Mouse (Mus musculus) embryonic facial prominence, embryonic 11.5 days (tissue): ENCODE results near the gene Fam131a. TPM values are rescaled to one million over a fixed set of nuclear protein-coding genes. Genes with fewer than 3 reads are reported as not detected.

Experiments used
- ATAC-seq: fragments of 200-750 bp; cut with Nextera tagmentation; replicated peaks from 2 replicates; pipeline ENCODE4 v1.8.0; 2017; ENCODE audit warnings: low read depth; ENCODE audit not compliant: insufficient number of reproducible peaks, low FRiP score, low TSS enrichment
- DNase-seq: peaks from one replicate; pipeline ENCODE4 v3.0.0-alpha.2; 2015; ENCODE audit warnings: low spot score
- H3K27ac ChIP-seq: fragments of 300-500 bp; sonication (generic); replicated peaks from 2 replicates; pipeline ENCODE4 v1.5.1; 2014; ENCODE audit warnings: mild to moderate bottlenecking, low read depth, low read length, control low read depth
- H3K27me3 ChIP-seq: fragments of 300-500 bp; sonication (generic); 2 replicates; pipeline ENCODE4 v1.6.1; 2014; ENCODE audit warnings: mild to moderate bottlenecking, low read length, moderate library complexity, mixed read lengths; ENCODE audit not compliant: control insufficient read depth, insufficient read depth
- H3K36me3 ChIP-seq: fragments of 300-500 bp; sonication (generic); replicated peaks from 2 replicates; pipeline ENCODE4 v1.6.1; 2014; ENCODE audit warnings: low read depth, mild to moderate bottlenecking, low read length, moderate library complexity, mixed read lengths; ENCODE audit not compliant: control insufficient read depth, insufficient read depth
- H3K4me1 ChIP-seq: fragments of 300-500 bp; sonication (generic); 2 replicates; pipeline ENCODE4 v1.6.1; 2014; ENCODE audit warnings: low read length, mixed read lengths; ENCODE audit not compliant: control insufficient read depth, insufficient read depth
- H3K4me2 ChIP-seq: fragments of 300-500 bp; sonication (generic); 2 replicates; pipeline ENCODE4 v1.6.1; 2014; ENCODE audit warnings: low read depth, mild to moderate bottlenecking, control low read depth, low read length, moderate library complexity
- H3K4me3 ChIP-seq: fragments of 300-500 bp; sonication (generic); 2 replicates; pipeline ENCODE4 v1.5.1; 2014; ENCODE audit warnings: low read depth, low read length, control low read depth
- H3K9ac ChIP-seq: fragments of 300-500 bp; sonication (generic); replicated peaks from 2 replicates; pipeline ENCODE4 v1.6.1; 2014; ENCODE audit warnings: mild to moderate bottlenecking, control low read depth, low read length
- H3K9me3 ChIP-seq: fragments of 300-500 bp; sonication (generic); replicated peaks from 2 replicates; pipeline ENCODE4 v1.6.1; 2016; ENCODE audit warnings: mild to moderate bottlenecking, low read length, inconsistent platforms, mixed read lengths; ENCODE audit not compliant: control insufficient read depth
- WGBS: fragments of 180-500 bp; shearing (Covaris S2); extraction: QIAGEN DNeasy Blood & Tissue Kit; methylation state at CpG from one replicate; pipeline ENCODE4 v1.1.7; 2014; 5-methylcytosine and 5-hydroxymethylcytosine counted together
- polyA plus RNA-seq: library from polyadenylated mRNA; unstranded; fragments of >200 nt; fragmentation: Nextera tagmentation; extraction: Ambion mirVana; gene quantifications from 2 replicates; pipeline ENCODE4 v1.2.1, GENCODE M21; 2014

The Fam131a gene
- polyA plus RNA-seq, 1 experiment from 2014 or later, result 4.4 TPM

DNA sequence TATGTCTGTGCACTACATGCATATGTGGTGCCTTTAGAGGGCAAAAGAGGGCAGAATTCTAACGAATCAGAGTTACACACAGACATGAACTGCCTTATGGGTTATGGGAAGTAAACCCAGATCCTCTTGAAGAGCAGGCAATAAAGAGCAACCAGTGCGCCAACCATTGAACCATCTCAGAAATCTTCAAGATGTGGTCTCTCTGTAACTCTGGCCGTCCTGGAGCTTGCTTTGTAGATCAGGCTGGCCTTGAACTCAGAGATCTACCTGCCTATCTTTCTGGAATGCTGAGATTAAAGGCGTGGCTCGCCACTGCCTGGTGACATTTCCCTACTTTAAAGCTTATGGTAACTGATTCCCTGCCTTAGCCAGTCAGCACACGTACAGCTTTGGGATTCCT lies 21.2 kb upstream of the Fam131a start:
- Histone ChIP-seq H3K4me1 (peaks cover 7% of the 10 kb centered on the region), H3K27me3 (no peaks in the 10 kb centered on the region), H3K36me3 (peaks cover 9% of the 10 kb centered on the region), H3K9ac (no peak overlapping the region; the same call in 1 of the 2 replicates), H3K4me2 (peak overlapping the region; percentile 51), H3K4me3 (peak overlapping the region; percentile 80), H3K9me3 (no peaks in the 10 kb centered on the region), H3K27ac (no peak overlapping the region)
- 26% methylated on average over 6 of the region's 6 CpGs for WGBS
- DNase-seq (no peak), ATAC-seq (no peak)

DNA sequence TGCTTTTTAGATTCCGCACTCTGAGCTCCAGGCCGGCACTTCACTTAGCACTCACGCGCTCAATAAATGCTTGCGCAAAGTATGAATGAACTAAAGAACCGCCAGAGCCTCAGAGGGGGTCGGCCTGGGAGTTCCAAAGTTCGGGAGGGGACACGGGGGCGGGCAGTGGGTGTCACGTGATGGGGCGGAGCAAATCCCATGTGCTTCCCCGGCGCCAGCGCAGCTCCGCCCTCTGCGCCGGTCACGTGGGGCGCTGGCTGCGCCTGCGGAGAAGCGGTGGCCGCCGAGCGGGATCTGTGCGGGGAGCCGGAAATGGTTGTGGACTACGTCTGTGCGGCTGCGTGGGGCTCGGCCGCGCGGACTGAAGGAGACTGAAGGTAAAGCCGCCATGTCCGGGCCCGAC lies 20.5 kb upstream of the Fam131a start:
- peaks cover 7% of the 10 kb centered on the region for H3K4me1 ChIP-seq
- H3K27me3 ChIP-seq, result no peaks in the 10 kb centered on the region
- WGBS, result under 1% methylated on average over 38 of the region's 38 CpGs
- H3K27ac ChIP-seq, result peak overlapping the region; percentile 93
- no peaks in the 10 kb centered on the region for H3K9me3 ChIP-seq
- peaks cover 9% of the 10 kb centered on the region for H3K36me3 ChIP-seq
- H3K4me2 ChIP-seq, result peak overlapping the region; percentile 51
- peak; percentile 95 for ATAC-seq
- H3K9ac ChIP-seq, result peak overlapping the region; percentile 97
- peak overlapping the region; percentile 80 for H3K4me3 ChIP-seq
- DNase-seq, result peak; percentile 98

DNA sequence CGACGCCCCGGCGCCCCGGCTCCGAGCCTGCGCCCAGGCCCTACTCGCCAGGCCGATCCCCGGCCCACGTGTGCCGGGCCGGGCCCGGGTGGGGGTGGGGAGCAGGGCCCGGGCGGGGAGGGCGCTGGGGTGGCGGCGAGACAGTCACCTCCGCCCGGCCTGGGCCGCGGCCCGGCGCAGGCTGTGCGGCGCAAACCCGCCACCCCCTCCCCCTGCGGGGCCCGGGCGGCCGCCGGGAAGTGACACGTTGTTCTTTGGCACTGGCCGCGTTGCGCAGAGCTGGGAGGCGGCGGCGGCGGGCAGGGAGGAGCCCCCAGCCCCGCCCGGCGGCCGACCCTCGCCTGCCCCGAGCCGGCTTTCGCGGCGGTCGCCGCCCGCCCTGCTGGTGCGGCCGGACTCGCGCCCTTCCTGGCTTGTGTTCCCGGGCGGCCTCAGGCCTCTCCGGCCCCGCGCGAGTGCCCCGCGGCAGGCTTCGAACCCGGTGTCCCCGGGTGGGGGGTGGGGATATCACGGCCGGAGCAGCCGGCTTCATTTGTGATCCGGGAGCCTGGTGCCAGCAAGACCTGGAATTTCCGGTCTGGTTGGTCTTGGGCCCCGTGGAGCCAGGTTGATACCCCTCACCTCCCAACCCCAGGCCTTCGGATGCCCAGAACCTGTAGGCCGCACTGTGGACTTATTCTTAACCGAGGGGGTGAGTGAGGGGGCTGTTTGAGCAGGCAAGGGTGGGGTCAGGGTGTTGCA lies 19.9 kb upstream of the Fam131a start:
- DNase-seq, result peak; percentile 37
- no peaks in the 10 kb centered on the region for H3K9me3 ChIP-seq
- peak overlapping the region; percentile 97 for H3K9ac ChIP-seq
- H3K4me1 ChIP-seq, result peaks cover 7% of the 10 kb centered on the region
- under 1% methylated on average over 62 of the region's 78 CpGs for WGBS
- ATAC-seq, result peak; percentile 7
- peak overlapping the region; percentile 80 for H3K4me3 ChIP-seq
- H3K4me2 ChIP-seq, result peak overlapping the region; percentile 91
- peaks cover 9% of the 10 kb centered on the region for H3K36me3 ChIP-seq
- no peaks in the 10 kb centered on the region for H3K27me3 ChIP-seq
- peak overlapping the region; percentile 93 for H3K27ac ChIP-seq

DNA sequence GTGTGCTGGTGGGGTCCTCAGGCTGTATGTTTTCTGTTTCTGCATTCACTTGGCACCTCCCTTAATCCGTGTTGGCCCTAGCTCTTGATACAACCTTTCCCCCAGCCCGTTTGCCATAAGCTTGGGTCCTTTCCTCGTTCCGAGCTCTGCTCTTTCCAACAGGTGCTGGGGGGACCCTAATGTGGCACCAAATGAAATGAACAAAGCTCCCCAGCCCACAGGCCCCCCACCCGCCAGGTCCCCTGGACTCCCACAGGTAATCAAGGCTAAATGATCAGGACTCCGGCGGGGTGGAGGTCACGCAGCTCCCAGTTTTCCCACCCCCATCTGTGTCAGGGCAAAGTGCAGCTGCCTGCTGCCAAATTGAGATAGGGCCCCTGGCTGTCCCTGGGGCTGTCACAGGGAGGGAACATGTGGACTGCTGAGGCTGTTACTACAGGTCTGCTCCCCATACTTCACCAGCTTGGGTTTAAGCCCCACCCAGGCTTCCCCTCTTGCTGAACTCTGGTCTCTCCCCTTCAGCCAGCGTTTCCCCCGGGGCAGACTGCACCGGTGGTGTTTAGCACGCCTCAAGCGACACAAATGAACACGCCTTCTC lies 19.2 kb upstream of the Fam131a start:
- Histone ChIP-seq H3K4me2 (peak overlapping the region; percentile 91), H3K27me3 (no peaks in the 10 kb centered on the region), H3K27ac (peak overlapping the region; percentile 93), H3K9me3 (no peaks in the 10 kb centered on the region), H3K9ac (peak overlapping the region; percentile 97), H3K36me3 (peaks cover 12% of the 10 kb centered on the region), H3K4me3 (peak overlapping the region; percentile 80), H3K4me1 (peaks cover 7% of the 10 kb centered on the region)
- no peak for DNase-seq
- ATAC-seq, result no peak
- 8% methylated on average over 14 of the region's 14 CpGs for WGBS

DNA sequence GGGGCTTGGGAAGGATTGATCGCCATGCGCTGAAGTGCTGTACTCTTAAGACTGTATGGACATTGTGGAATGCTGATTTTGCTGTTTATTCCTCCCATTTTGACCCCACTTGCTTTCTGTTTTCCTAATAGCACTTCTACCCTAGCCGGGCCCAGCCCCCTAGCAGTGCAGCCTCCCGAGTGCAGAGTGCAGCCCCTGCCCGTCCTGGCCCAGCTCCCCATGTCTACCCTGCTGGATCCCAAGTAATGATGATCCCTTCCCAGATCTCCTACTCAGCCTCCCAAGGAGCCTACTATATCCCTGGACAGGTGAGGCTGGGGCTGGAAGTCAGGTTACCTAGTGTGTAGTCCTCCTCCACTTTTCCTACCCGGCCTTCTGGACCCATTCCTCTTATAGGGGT lies 17.8 kb upstream of the Fam131a start:
- DNase-seq (no peak), ATAC-seq (no peak)
- Histone ChIP-seq H3K4me2 (no peak overlapping the region), H3K9me3 (no peaks in the 10 kb centered on the region), H3K27me3 (no peaks in the 10 kb centered on the region), H3K4me1 (peaks cover 7% of the 10 kb centered on the region), H3K27ac (no peak overlapping the region), H3K36me3 (peaks cover 21% of the 10 kb centered on the region), H3K9ac (no peak overlapping the region), H3K4me3 (no peak overlapping the region)
- 91% methylated on average over 6 of the region's 6 CpGs for WGBS

DNA sequence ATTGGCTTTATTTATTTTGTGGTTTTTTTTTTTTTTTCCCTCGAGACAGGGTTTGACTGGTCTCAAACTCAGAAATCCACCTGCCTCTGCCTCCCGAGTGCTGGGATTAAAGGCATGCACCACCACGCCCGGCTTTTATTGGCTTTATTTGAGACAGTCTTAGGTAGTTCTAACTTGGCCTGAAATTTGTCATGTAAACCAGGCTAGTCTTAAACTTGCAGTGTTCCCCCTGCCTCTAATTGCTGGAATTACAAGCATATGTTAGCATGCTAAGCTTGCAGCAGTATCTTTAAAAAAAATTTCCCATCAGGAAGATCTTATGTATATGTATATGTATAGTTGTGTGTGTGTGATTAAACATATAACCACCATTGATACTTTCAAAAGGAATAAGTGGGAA lies 16.3 kb upstream of the Fam131a start:
- peaks cover 26% of the 10 kb centered on the region for H3K36me3 ChIP-seq
- H3K4me1 ChIP-seq, result peaks cover 7% of the 10 kb centered on the region
- 86% methylated on average over 4 of the region's 4 CpGs for WGBS
- H3K4me3 ChIP-seq, result no peak overlapping the region
- H3K9ac ChIP-seq, result no peak overlapping the region
- no peaks in the 10 kb centered on the region for H3K27me3 ChIP-seq
- H3K27ac ChIP-seq, result no peak overlapping the region
- H3K4me2 ChIP-seq, result no peak overlapping the region
- no peaks in the 10 kb centered on the region for H3K9me3 ChIP-seq
- ATAC-seq (no peak), DNase-seq (peak; percentile 22)

DNA sequence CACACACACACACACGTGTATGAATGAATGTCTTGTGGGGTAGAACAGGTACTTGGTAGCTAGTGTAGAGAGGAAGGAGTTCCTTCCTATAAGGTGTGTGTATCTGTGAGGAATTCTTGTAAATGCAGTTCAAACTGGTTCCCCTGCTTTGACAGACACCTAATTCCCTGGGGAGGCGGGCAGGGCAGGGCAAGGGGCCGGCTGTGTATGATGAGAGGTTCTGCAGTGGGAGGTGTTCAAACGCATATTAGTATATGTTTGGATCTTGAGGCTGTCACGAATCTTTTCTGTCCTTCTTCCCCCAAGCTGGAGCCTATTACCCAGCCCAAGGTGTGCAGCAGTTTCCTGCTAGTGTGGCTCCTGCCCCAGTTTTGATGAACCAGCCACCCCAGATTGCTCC lies 15.7 kb upstream of the Fam131a start:
- 86% methylated on average over 5 of the region's 5 CpGs for whole genome bisulfite sequencing
- DNase-seq, result no peak
- peaks cover 7% of the 10 kb centered on the region for H3K4me1 ChIP-seq

DNA sequence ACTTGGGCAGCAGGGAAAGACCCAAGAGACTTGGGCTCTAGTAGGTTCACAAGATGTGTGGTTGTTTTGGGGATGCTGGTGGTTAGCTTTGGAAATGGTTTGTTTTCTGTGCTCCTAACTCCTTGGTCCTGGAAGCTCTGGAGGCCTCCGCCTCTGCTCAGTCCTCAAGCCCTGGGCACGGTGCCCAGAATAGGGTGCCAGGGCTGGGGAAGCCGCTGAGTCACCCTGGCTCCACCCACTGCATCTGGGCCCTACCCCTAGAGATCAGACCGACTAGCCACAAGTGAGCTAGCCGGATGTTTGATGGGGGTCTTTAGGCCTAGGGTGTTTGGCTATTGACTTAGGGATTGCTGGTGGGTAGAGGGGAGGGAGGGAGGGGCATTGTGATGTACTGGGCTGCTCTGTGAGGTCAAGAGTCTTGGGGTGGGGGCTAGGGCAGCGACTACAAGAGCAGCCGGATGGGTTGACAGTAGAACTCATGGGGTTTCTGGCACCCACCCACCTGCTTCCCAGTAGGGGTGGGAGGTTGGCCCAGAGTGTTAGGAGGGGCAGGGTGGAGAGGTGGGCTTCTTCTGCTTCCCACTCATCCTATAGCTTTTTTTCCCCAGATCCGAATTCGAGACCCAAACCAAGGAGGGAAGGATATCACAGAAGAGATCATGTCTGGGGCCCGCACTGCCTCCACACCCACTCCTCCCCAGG lies 14.9 kb upstream of the Fam131a start:
- Histone ChIP-seq H3K27me3 (no peaks in the 10 kb centered on the region), H3K4me3 (no peak overlapping the region), H3K27ac (no peak overlapping the region), H3K9me3 (no peaks in the 10 kb centered on the region), H3K36me3 (peaks cover 38% of the 10 kb centered on the region), H3K4me2 (no peak overlapping the region), H3K4me1 (peaks cover 7% of the 10 kb centered on the region), H3K9ac (no peak overlapping the region)
- WGBS, result 91% methylated on average over 10 of the region's 10 CpGs
- DNase-seq (no peak), ATAC-seq (no peak)

More for the DNA sequence above, 15.7 kb upstream of the Fam131a start:
- Histone ChIP-seq H3K27me3 (no peaks in the 10 kb centered on the region), H3K9ac (no peak overlapping the region), H3K4me3 (no peak overlapping the region), H3K9me3 (no peaks in the 10 kb centered on the region), H3K36me3 (peaks cover 33% of the 10 kb centered on the region), H3K4me2 (no peak overlapping the region), H3K27ac (no peak overlapping the region)
- no peak for ATAC-seq
